Mouse (Mus musculus) kidney, adult 2 months (tissue): ENCODE measurements at regions not wholly inside any gene's neighbourhood (a gene's known extent, or its start where the extent isn't known, plus 50 kb on each side); places are given as distances from the start of the nearest gene placed in this dataset.

Experiments
- CTCF ChIP-seq: fragments of 200-500 bp; conservative IDR thresholded peaks from 2 replicates; pipeline ENCODE4 v1.5.1; 2011; ENCODE audit warnings: low read depth, mild to moderate bottlenecking, control low read depth, low read length, moderate library complexity, mixed read lengths; ENCODE audit not compliant: insufficient read depth, insufficient read length
- POLR2A ChIP-seq: fragments of 200-500 bp; IDR thresholded peaks from one replicate; pipeline ENCODE4 v1.6.1; 2011; ENCODE audit warnings: low read depth, low read length, control low read depth

- TF ChIP-seq POLR2A (no peak), CTCF (no peak)
Observed at GRCm38 (mm10) chr13:34408007-34408668, 63.2 kb upstream of the Slc22a23 start.
